Mouse (Mus musculus) liver, embryonic 12.5 days (tissue): ENCODE data around the gene Pbld2. TPM values are rescaled to one million over a fixed set of nuclear protein-coding genes. Genes with fewer than 3 reads are reported as not detected.

Experiments
- ATAC-seq: fragments of 200-750 bp; cut with Nextera tagmentation; 2 replicates; pipeline ENCODE4 v1.8.0; 2017; ENCODE audit warnings: moderate number of reproducible peaks, mild to moderate bottlenecking, moderate library complexity
- H3K27ac ChIP-seq: fragments of 300-500 bp; sonication (generic); 2 replicates; pipeline ENCODE4 v1.5.1; 2016; ENCODE audit warnings: mild to moderate bottlenecking
- H3K27me3 ChIP-seq: fragments of 300-500 bp; sonication (generic); replicated peaks from 2 replicates; pipeline ENCODE4 v1.6.1; 2016; ENCODE audit warnings: mild to moderate bottlenecking, moderate library complexity
- H3K36me3 ChIP-seq: fragments of 300-500 bp; sonication (generic); 2 replicates; pipeline ENCODE4 v1.6.1; 2016; ENCODE audit warnings: mild to moderate bottlenecking, moderate library complexity
- H3K4me1 ChIP-seq: fragments of 300-500 bp; sonication (generic); 2 replicates; pipeline ENCODE4 v1.6.1; 2016
- H3K4me2 ChIP-seq: fragments of 300-500 bp; sonication (generic); 2 replicates; pipeline ENCODE4 v1.6.1; 2016; ENCODE audit warnings: mild to moderate bottlenecking, moderate library complexity
- H3K4me3 ChIP-seq: fragments of 300-500 bp; sonication (generic); 2 replicates; pipeline ENCODE4 v1.5.1; 2016; ENCODE audit warnings: mild to moderate bottlenecking, moderate library complexity
- H3K9ac ChIP-seq: fragments of 300-500 bp; sonication (generic); 2 replicates; pipeline ENCODE4 v1.6.1; 2016; ENCODE audit warnings: mild to moderate bottlenecking, moderate library complexity
- H3K9me3 ChIP-seq: fragments of 300-500 bp; sonication (generic); replicated peaks from 2 replicates; pipeline ENCODE4 v1.6.1; 2016; ENCODE audit warnings: mild to moderate bottlenecking, moderate library complexity
- WGBS: fragments of 180-500 bp; shearing (Covaris S2); methylation state at CpG from one replicate; pipeline ENCODE4 v1.1.7; 2016; ENCODE audit not compliant: insufficient replicate concordance; 5-methylcytosine and 5-hydroxymethylcytosine counted together
- polyA plus RNA-seq: library from polyadenylated mRNA; unstranded; fragments of >200 nt; fragmentation: Nextera tagmentation; extraction: Ambion mirVana; gene quantifications from 2 replicates; pipeline ENCODE4 v1.2.1, GENCODE M21; 2016

The Pbld2 gene
- polyA plus RNA-seq = 1.2 and 1.4 TPM in 2 replicates

GRCm38 (mm10) chr10:63023749-63024579 lies at the start of gene Pbld2, which contains the start of gene Hnrnph3:
Gene Pbld2 (plus strand): TSS chr10:63024315.
Gene Hnrnph3 (minus strand): TSS chr10:63024217.
- ATAC-seq = peak; percentile 92
- peak within 1 kb of the TSS; percentile 95 for H3K4me3 ChIP-seq
- H3K36me3 ChIP-seq = no peaks in the 10 kb centered on the region; the same call in 1 of the 2 replicates
- H3K9me3 ChIP-seq = no peaks in the 10 kb centered on the region
- no peaks in the 10 kb centered on the region for H3K27me3 ChIP-seq
- peak within 1 kb of the TSS; percentile 99 for H3K27ac ChIP-seq
- under 1% methylated on average over 67 of the region's 69 CpGs for WGBS
- H3K9ac ChIP-seq = peak within 1 kb of the TSS; percentile 98
- H3K4me1 ChIP-seq = peaks cover 44% of the 10 kb centered on the region
- H3K4me2 ChIP-seq = peak within 1 kb of the TSS; percentile 88

- Histone ChIP-seq H3K9ac (peak overlapping the region; percentile 78; the same call in 1 of the 2 replicates), H3K9me3 (no peaks in the 10 kb centered on the region), H3K27ac (no peak overlapping the region), H3K4me3 (peak overlapping the region; percentile 89), H3K36me3 (peaks cover 21% of the 10 kb centered on the region), H3K27me3 (no peaks in the 10 kb centered on the region), H3K4me2 (peak overlapping the region; percentile 99), H3K4me1 (peaks cover 16% of the 10 kb centered on the region)
- WGBS = 16% methylated on average over 10 of the region's 10 CpGs
- no peak for ATAC-seq
These were observed 44.5 kb upstream of the Pbld2 start for GRCm38 (mm10) chr10:62979667-62980038.

DNA sequence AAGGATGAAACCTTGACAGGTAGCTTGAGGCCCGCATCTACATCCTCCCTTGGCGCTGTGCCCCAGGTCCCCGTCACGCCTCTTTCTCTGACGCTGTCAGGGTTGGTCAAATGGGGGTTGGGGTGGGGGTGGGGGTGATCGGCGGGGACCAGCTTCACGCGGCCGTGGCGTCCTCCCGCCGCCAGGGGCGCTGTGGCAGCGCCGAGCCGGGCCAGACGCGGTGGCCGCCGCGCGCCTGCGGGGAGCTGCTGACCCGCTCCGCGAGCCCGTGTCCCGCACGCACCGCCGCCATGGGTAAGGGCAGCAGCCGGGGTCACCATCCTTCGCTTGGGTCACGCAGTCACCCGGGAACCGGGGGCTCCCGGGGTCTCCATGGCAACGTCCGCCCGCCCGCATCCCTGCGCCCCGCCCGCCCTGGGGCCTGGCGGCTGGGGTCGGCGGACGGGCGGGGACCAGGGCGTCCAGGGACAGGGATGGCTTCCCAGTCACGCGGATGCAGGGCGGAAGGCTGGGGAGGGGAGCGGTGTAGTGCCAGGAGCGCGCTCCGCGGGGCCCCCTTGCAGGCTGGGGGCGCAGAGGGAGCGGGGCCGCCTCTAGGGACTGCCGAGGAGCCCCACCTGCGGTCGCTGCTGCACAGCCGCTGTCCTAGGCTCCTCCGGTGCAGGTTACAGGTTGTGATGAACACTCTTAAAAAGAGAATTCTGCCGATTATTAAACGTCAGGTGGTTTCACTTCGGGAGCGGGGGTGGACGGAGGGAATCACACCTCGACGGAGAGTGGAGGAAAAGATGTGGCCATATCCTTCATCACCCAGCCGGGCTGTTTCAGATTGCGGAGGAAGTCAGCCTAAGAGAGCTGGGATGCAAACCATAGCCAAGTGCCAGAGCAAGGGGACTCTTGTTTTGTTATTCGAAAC lies 43.8 kb upstream of the Pbld2 start, which contains the start of gene Rufy2:
Gene Rufy2, plus strand, starts transcription at position 185 of the 916 bp plus-strand sequence.
- Histone ChIP-seq H3K9ac (peak within 1 kb of the TSS; percentile 78), H3K27ac (peak within 1 kb of the TSS; percentile 45; the same call in 1 of the 2 replicates), H3K4me1 (peaks cover 16% of the 10 kb centered on the region), H3K36me3 (peaks cover 15% of the 10 kb centered on the region), H3K27me3 (no peaks in the 10 kb centered on the region), H3K4me2 (peak within 1 kb of the TSS; percentile 99), H3K4me3 (peak within 1 kb of the TSS; percentile 89), H3K9me3 (no peaks in the 10 kb centered on the region)
- ATAC-seq = peak; percentile 77
- WGBS = 1% methylated on average over 59 of the region's 77 CpGs

GRCm38 (mm10) chr10:62984072-62984471 lies 40.0 kb upstream of the Pbld2 start:
- no peak overlapping the region for H3K27ac ChIP-seq
- H3K4me3 ChIP-seq = no peak overlapping the region
- peaks cover 11% of the 10 kb centered on the region for H3K4me1 ChIP-seq
- peaks cover 9% of the 10 kb centered on the region for H3K36me3 ChIP-seq
- no peaks in the 10 kb centered on the region for H3K27me3 ChIP-seq
- H3K9ac ChIP-seq = no peak overlapping the region
- no peaks in the 10 kb centered on the region for H3K9me3 ChIP-seq
- no peak overlapping the region for H3K4me2 ChIP-seq
- ATAC-seq = no peak
- 79% methylated on average over 11 of the region's 11 CpGs for WGBS

- Histone ChIP-seq H3K27me3 (no peaks in the 10 kb centered on the region), H3K9me3 (no peaks in the 10 kb centered on the region), H3K4me3 (no peak overlapping the region), H3K4me1 (peaks cover 11% of the 10 kb centered on the region), H3K27ac (no peak overlapping the region), H3K36me3 (peaks cover 9% of the 10 kb centered on the region), H3K9ac (no peak overlapping the region), H3K4me2 (no peak overlapping the region)
- WGBS = 86% methylated on average over 6 of the region's 6 CpGs
- ATAC-seq = no peak
These were observed 39.6 kb upstream of the Pbld2 start for GRCm38 (mm10) chr10:62984495-62984894.

GRCm38 (mm10) chr10:62987341-62987740 lies 36.8 kb upstream of the Pbld2 start:
- Histone ChIP-seq H3K9me3 (no peaks in the 10 kb centered on the region), H3K9ac (no peak overlapping the region), H3K27ac (no peak overlapping the region), H3K4me1 (no peaks in the 10 kb centered on the region), H3K4me2 (no peak overlapping the region), H3K36me3 (peaks cover 25% of the 10 kb centered on the region), H3K4me3 (no peak overlapping the region), H3K27me3 (no peaks in the 10 kb centered on the region)
- 17% methylated on average over 3 of the region's 3 CpGs for WGBS
- no peak for ATAC-seq

GRCm38 (mm10) chr10:62990636-62991035 lies 33.5 kb upstream of the Pbld2 start:
- Histone ChIP-seq H3K36me3 (peaks cover 27% of the 10 kb centered on the region), H3K9me3 (no peaks in the 10 kb centered on the region), H3K9ac (no peak overlapping the region), H3K4me1 (no peaks in the 10 kb centered on the region), H3K27ac (no peak overlapping the region), H3K27me3 (no peaks in the 10 kb centered on the region), H3K4me2 (no peak overlapping the region), H3K4me3 (no peak overlapping the region)
- WGBS = 87% methylated on average over 15 of the region's 15 CpGs
- no peak for ATAC-seq

DNA sequence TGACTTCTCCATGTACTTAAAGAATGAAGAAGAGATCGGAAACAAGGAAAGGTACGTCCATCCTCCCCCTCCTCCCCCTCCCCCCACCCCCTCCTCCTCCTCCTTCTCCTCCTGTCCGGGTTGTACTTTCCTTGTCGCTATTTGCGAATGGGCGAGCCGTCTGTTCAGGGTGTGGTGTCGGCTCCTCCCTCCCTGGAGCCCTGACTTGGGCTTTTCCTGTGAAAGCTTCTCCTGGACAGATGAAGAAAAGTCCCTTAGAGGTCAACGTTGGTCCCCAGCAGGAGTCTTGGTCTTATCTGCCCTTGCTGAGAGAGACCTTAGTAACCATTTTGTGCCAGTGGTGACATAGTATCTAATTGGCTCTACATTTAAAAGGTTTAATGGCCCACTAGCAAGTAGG lies 30.1 kb upstream of the Pbld2 start:
- Histone ChIP-seq H3K4me2 (no peak overlapping the region), H3K27me3 (no peaks in the 10 kb centered on the region), H3K9ac (no peak overlapping the region), H3K4me3 (no peak overlapping the region), H3K36me3 (peaks cover 47% of the 10 kb centered on the region), H3K4me1 (no peaks in the 10 kb centered on the region), H3K27ac (no peak overlapping the region), H3K9me3 (no peaks in the 10 kb centered on the region)
- ATAC-seq = no peak
- 62% methylated on average over 3 of the region's 9 CpGs for WGBS

- peak; percentile 87 for ATAC-seq
These were observed 23.5 kb upstream of the Pbld2 start for GRCm38 (mm10) chr10:63000584-63000983.

DNA sequence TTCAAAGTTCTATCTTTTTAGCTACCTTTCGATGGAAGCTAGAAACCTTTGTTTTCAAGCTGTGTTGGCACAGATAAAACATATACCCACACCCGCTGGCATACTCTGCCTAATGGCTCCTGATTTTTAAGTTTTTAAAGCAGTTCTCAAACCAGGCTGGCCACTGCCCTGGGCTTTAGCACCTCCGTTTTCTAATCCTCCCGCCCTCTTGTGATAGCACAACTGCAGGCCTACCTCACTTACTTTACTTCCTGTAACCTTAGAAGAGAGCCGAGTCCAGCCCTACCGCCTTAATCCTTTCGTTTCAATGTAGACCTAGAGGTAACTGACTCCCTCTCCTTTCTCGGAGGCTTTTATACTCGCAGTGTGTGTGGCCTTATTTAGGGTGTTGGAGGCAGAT lies 20.9 kb upstream of the Pbld2 start:
- H3K36me3 ChIP-seq = peaks cover 58% of the 10 kb centered on the region

More at GRCm38 (mm10) chr10:63000584-63000983, 23.5 kb upstream of the Pbld2 start:
- no peak overlapping the region for H3K4me3 ChIP-seq
- H3K9ac ChIP-seq = no peak overlapping the region
- H3K27me3 ChIP-seq = no peaks in the 10 kb centered on the region
- no peak overlapping the region for H3K4me2 ChIP-seq
- 53% methylated on average over 9 of the region's 9 CpGs for WGBS
- peak overlapping the region; percentile 27; the same call in 1 of the 2 replicates for H3K27ac ChIP-seq
- H3K9me3 ChIP-seq = no peaks in the 10 kb centered on the region
- H3K4me1 ChIP-seq = peaks cover 15% of the 10 kb centered on the region
- H3K36me3 ChIP-seq = peaks cover 59% of the 10 kb centered on the region

GRCm38 (mm10) chr10:63004556-63004955 lies 19.6 kb upstream of the Pbld2 start:
- WGBS = 84% methylated on average over 9 of the region's 9 CpGs
- Histone ChIP-seq H3K36me3 (peaks cover 58% of the 10 kb centered on the region), H3K4me3 (no peak overlapping the region), H3K9ac (no peak overlapping the region), H3K9me3 (no peaks in the 10 kb centered on the region), H3K27me3 (no peaks in the 10 kb centered on the region), H3K4me1 (peaks cover 18% of the 10 kb centered on the region), H3K4me2 (no peak overlapping the region), H3K27ac (no peak overlapping the region)
- ATAC-seq = no peak

More for the DNA sequence above, 20.9 kb upstream of the Pbld2 start:
- 67% methylated on average over 9 of the region's 9 CpGs for WGBS
- Histone ChIP-seq H3K9me3 (no peaks in the 10 kb centered on the region), H3K4me1 (peaks cover 15% of the 10 kb centered on the region), H3K9ac (no peak overlapping the region), H3K4me2 (no peak overlapping the region), H3K27me3 (no peaks in the 10 kb centered on the region), H3K27ac (no peak overlapping the region), H3K4me3 (no peak overlapping the region)
- no peak for ATAC-seq
